Mouse (Mus musculus) heart, adult 18-20 months (tissue): ENCODE results near the gene Tspan10. TPM values are rescaled to one million over a fixed set of nuclear protein-coding genes. Genes with fewer than 3 reads are reported as not detected.

Experiments used
- DNase-seq, 2 experiments: peaks; one replicate each; pipeline ENCODE4 v3.0.0; 2021 to 2022; ENCODE audit warnings: mixed read lengths in 1 of 2
- total RNA-seq, 2 experiments: library from RNA; stranded (reverse); gene quantifications; 2 replicates each; pipeline ENCODE4 v1.2.3; 2021

Gene Tspan10
- total RNA-seq, 2 experiments from 2014 or later, result 1.0 to 2.3 TPM

- no peak for DNase-seq
Measured at GRCm38 (mm10) chr11:120492878-120493203, 50.4 kb downstream of the Tspan10 start.

- no peak for DNase-seq
Measured at GRCm38 (mm10) chr11:120493351-120493750, 50.9 kb downstream of the Tspan10 start.

- DNase-seq, result no peak
Measured at GRCm38 (mm10) chr11:120493911-120494310, 51.5 kb downstream of the Tspan10 start.

Other genes with a start within 250 kb of the Tspan10 start
- gene Bahcc1, start 209.7 kb upstream of the Tspan10 start, total RNA-seq, result 1 to 10 TPM; 3.5 to 5.0 TPM
- 100 to 1,000 TPM; 286 to 296 TPM for gene Actg1, start 94.1 kb upstream of the Tspan10 start, total RNA-seq
- not detected for gene Fscn2, start 81.1 kb upstream of the Tspan10 start, total RNA-seq
- gene Faap100, start 63.9 kb upstream of the Tspan10 start, total RNA-seq, result 10 to 100 TPM; 10.6 to 11.7 TPM
- gene Nploc4, start 4.9 kb upstream of the Tspan10 start, total RNA-seq, result 10 to 100 TPM; 62.0 to 65.2 TPM
- gene Pde6g, start 10.9 kb downstream of the Tspan10 start, total RNA-seq, result under 1 TPM in 1 of 2 experiments, not detected in 1; 0.57 TPM
- 10 to 100 TPM; 58.1 to 70.3 TPM for gene Oxld1, start 15.4 kb downstream of the Tspan10 start, total RNA-seq
- 1 to 10 TPM; 6.0 to 7.3 TPM for gene Ccdc137, start 15.5 kb downstream of the Tspan10 start, total RNA-seq
- 10 to 100 TPM; 10.1 to 12.0 TPM for gene Arl16, start 25.0 kb downstream of the Tspan10 start, total RNA-seq
- gene Mrpl12, start 42.0 kb downstream of the Tspan10 start, total RNA-seq, result 100 to 1,000 TPM; 245 to 267 TPM
- gene Slc25a10, start 49.2 kb downstream of the Tspan10 start, total RNA-seq, result 10 to 100 TPM; 15.4 to 15.9 TPM
- gene Gcgr, start 88.1 kb downstream of the Tspan10 start, total RNA-seq, result under 1 TPM; 0.93 to 0.94 TPM
- 10 to 100 TPM; 39.1 to 44.1 TPM for gene Mcrip1, start 107.1 kb downstream of the Tspan10 start, total RNA-seq
- gene Ppp1r27, start 108.5 kb downstream of the Tspan10 start, total RNA-seq, result under 1 TPM in 1 of 2 experiments, not detected in 1; 0.35 TPM
- 100 to 1,000 TPM; 230 TPM for gene P4hb, start 130.6 kb downstream of the Tspan10 start, total RNA-seq
- gene Arhgdia, start 139.0 kb downstream of the Tspan10 start, total RNA-seq, result 100 to 1,000 TPM; 133 to 144 TPM
- gene Alyref, start 155.7 kb downstream of the Tspan10 start, total RNA-seq, result 10 to 100 TPM; 44.1 to 46.9 TPM
- gene Anapc11, start 155.8 kb downstream of the Tspan10 start, total RNA-seq, result 10 to 100 TPM; 84.4 to 89.0 TPM
- not detected for gene Npb, start 165.8 kb downstream of the Tspan10 start, total RNA-seq
- 10 to 100 TPM; 47.2 to 51.2 TPM for gene Pcyt2, start 175.3 kb downstream of the Tspan10 start, total RNA-seq
- gene Sirt7, start 182.6 kb downstream of the Tspan10 start, total RNA-seq, result 1 to 10 TPM; 6.9 to 8.9 TPM
- gene Mafg, start 191.0 kb downstream of the Tspan10 start, total RNA-seq, result 10 to 100 TPM; 33.7 to 35.7 TPM
- gene Pycr1, start 201.1 kb downstream of the Tspan10 start, total RNA-seq, result 1 to 10 TPM; 1.1 to 1.3 TPM
- gene Myadml2, start 205.5 kb downstream of the Tspan10 start, total RNA-seq, result 10 to 100 TPM; 77.0 to 81.2 TPM
- gene Notum, start 218.5 kb downstream of the Tspan10 start, total RNA-seq, result under 1 TPM in 1 of 2 experiments, not detected in 1; 0.33 TPM
- gene Aspscr1, start 230.3 kb downstream of the Tspan10 start, total RNA-seq, result 10 to 100 TPM; 28.5 to 31.3 TPM